Mouse (Mus musculus) kidney, postnatal 0 days (tissue): ENCODE results near the gene Pla1a. TPM values are rescaled to one million over a fixed set of nuclear protein-coding genes. Genes with fewer than 3 reads are reported as not detected.
A peak's percentile ranks its signal among the peaks of the same experiment; 100 is the strongest.

ENCODE experiments used
- ATAC-seq: fragments of 200-750 bp; cut with Nextera tagmentation; replicated peaks from 2 replicates; pipeline ENCODE4 v1.8.0; 2017; ENCODE audit warnings: low read depth, moderate number of reproducible peaks, moderate TSS enrichment, moderate library complexity; ENCODE audit not compliant: low FRiP score
- DNase-seq: peaks from one replicate; pipeline ENCODE4 v3.0.0-alpha.2; 2016; ENCODE audit warnings: low spot score
- H3K27ac ChIP-seq: fragments of 300-500 bp; sonication (generic); 2 replicates; pipeline ENCODE4 v1.5.1; 2014; ENCODE audit warnings: mild to moderate bottlenecking
- H3K27me3 ChIP-seq: fragments of 300-500 bp; sonication (generic); 2 replicates; pipeline ENCODE4 v1.6.1; 2014; ENCODE audit warnings: low read length, mixed read lengths; ENCODE audit not compliant: insufficient read depth
- H3K36me3 ChIP-seq: fragments of 300-500 bp; sonication (generic); 2 replicates; pipeline ENCODE4 v1.6.1; 2014; ENCODE audit warnings: low read length, mixed read lengths; ENCODE audit not compliant: insufficient read depth
- H3K4me1 ChIP-seq: fragments of 300-500 bp; sonication (generic); replicated peaks from 2 replicates; pipeline ENCODE4 v1.6.1; 2014; ENCODE audit warnings: antibody characterized with exemption, low read length, mixed read lengths; ENCODE audit not compliant: insufficient read depth
- H3K4me2 ChIP-seq: fragments of 300-500 bp; sonication (generic); 2 replicates; pipeline ENCODE4 v1.6.1; 2014; ENCODE audit warnings: mild to moderate bottlenecking, low read length, moderate library complexity, mixed read lengths
- H3K4me3 ChIP-seq: fragments of 300-500 bp; sonication (generic); replicated peaks from 2 replicates; pipeline ENCODE4 v1.5.1; 2014; ENCODE audit warnings: low read depth, low read length
- H3K9ac ChIP-seq: fragments of 300-500 bp; sonication (generic); 2 replicates; pipeline ENCODE4 v1.6.1; 2014; ENCODE audit warnings: low read depth, low read length
- H3K9me3 ChIP-seq: fragments of 300-500 bp; sonication (generic); replicated peaks from 2 replicates; pipeline ENCODE4 v1.6.1; 2016; ENCODE audit warnings: low read length, inconsistent platforms, mixed read lengths
- CTCF ChIP-seq: IDR thresholded peaks from 2 replicates; pipeline ENCODE4 v1.5.1; 2016; ENCODE audit warnings: antibody characterized with exemption, low read depth, mild to moderate bottlenecking, moderate library complexity
- WGBS: fragments of 180-500 bp; shearing (Covaris S2); extraction: QIAGEN DNeasy Blood & Tissue Kit; methylation state at CpG from one replicate; pipeline ENCODE4 v1.1.7; 2014; 5-methylcytosine and 5-hydroxymethylcytosine counted together
- polyA plus RNA-seq: library from polyadenylated mRNA; unstranded; fragments of >200 nt; fragmentation: Nextera tagmentation; extraction: Ambion mirVana; gene quantifications from 2 replicates; pipeline ENCODE4 v1.2.1, GENCODE M21; 2015

Gene Pla1a
- polyA plus RNA-seq, 1 experiment from 2014 or later, result 36.5 TPM

- Histone ChIP-seq H3K4me3 (no peak overlapping the region), H3K4me1 (no peaks in the 10 kb centered on the region), H3K27ac (no peak overlapping the region), H3K9me3 (no peaks in the 10 kb centered on the region), H3K4me2 (no peak overlapping the region), H3K27me3 (no peaks in the 10 kb centered on the region), H3K9ac (no peak overlapping the region), H3K36me3 (no peaks in the 10 kb centered on the region)
- no peak for ATAC-seq
- WGBS, result 54% methylated on average over 8 of the region's 8 CpGs
- DNase-seq, result no peak
- no peak for TF ChIP-seq CTCF
These were observed 28.8 kb upstream of the Pla1a start for GRCm38 (mm10) chr16:38461749-38462148.

GRCm38 (mm10) chr16:38459990-38460389 lies 27.0 kb upstream of the Pla1a start:
- no peaks in the 10 kb centered on the region for H3K4me1 ChIP-seq
- no peak overlapping the region for H3K4me3 ChIP-seq
- H3K27me3 ChIP-seq, result no peaks in the 10 kb centered on the region
- TF ChIP-seq CTCF, result no peak
- no peak overlapping the region for H3K27ac ChIP-seq
- H3K4me2 ChIP-seq, result no peak overlapping the region
- no peak overlapping the region for H3K9ac ChIP-seq
- WGBS, result 82% methylated on average over 4 of the region's 4 CpGs
- H3K9me3 ChIP-seq, result no peaks in the 10 kb centered on the region
- DNase-seq, result no peak
- no peaks in the 10 kb centered on the region for H3K36me3 ChIP-seq
- ATAC-seq, result no peak

GRCm38 (mm10) chr16:38458600-38459280 lies 25.8 kb upstream of the Pla1a start:
- Histone ChIP-seq H3K4me3 (no peak overlapping the region), H3K4me1 (no peaks in the 10 kb centered on the region), H3K27me3 (no peaks in the 10 kb centered on the region), H3K9ac (no peak overlapping the region), H3K27ac (no peak overlapping the region), H3K9me3 (no peaks in the 10 kb centered on the region), H3K4me2 (no peak overlapping the region), H3K36me3 (no peaks in the 10 kb centered on the region)
- no peak for ATAC-seq
- 62% methylated on average over 6 of the region's 6 CpGs for WGBS
- peak; percentile 43 for DNase-seq
- no peak for TF ChIP-seq CTCF

GRCm38 (mm10) chr16:38456812-38457567 lies 24.0 kb upstream of the Pla1a start:
- H3K4me1 ChIP-seq, result no peaks in the 10 kb centered on the region
- H3K9me3 ChIP-seq, result no peaks in the 10 kb centered on the region
- no peak for DNase-seq
- no peak overlapping the region for H3K4me2 ChIP-seq
- no peak for ATAC-seq
- no peaks in the 10 kb centered on the region for H3K27me3 ChIP-seq
- H3K27ac ChIP-seq, result no peak overlapping the region
- no peaks in the 10 kb centered on the region for H3K36me3 ChIP-seq
- TF ChIP-seq CTCF, result no peak
- H3K4me3 ChIP-seq, result no peak overlapping the region
- no peak overlapping the region for H3K9ac ChIP-seq
- WGBS, result 49% methylated on average over 11 of the region's 11 CpGs

GRCm38 (mm10) chr16:38455511-38456418 lies 22.8 kb upstream of the Pla1a start, which contains the start of gene Cd80:
Cd80 (plus strand) TSS chr16:38455561.
- TF ChIP-seq CTCF, result no peak
- Histone ChIP-seq H3K9ac (no peak within 1 kb of the TSS), H3K4me1 (0 out of 2 replicates have a peak, but pooled peaks cover 4% of the 10 kb centered on the region), H3K4me2 (no peak within 1 kb of the TSS), H3K36me3 (no peaks in the 10 kb centered on the region), H3K27ac (no peak within 1 kb of the TSS), H3K9me3 (no peaks in the 10 kb centered on the region), H3K27me3 (no peaks in the 10 kb centered on the region), H3K4me3 (no peak within 1 kb of the TSS)
- ATAC-seq, result no peak
- WGBS, result 70% methylated on average over 17 of the region's 17 CpGs
- DNase-seq, result no peak
